Mouse (Mus musculus): ENCODE data around the gene Trim26. TPM values are rescaled to one million over a fixed set of nuclear protein-coding genes. Genes with fewer than 3 reads are reported as not detected.
A peak's percentile ranks its signal among the peaks of the same experiment; 100 is the strongest.
"Not testable (repeated sequence)": the region's sequence is repeated elsewhere in the genome, so short reads cannot be mapped to it uniquely, and the experiment has no call there.

Trim26 gene
- 45.2 to 61.6 TPM (median 45.5 TPM) in 3 replicates for total RNA-seq (2017)

- peak; percentile 98 for ATAC-seq (replicated peaks; ENCODE audit: insufficient number of reproducible peaks, low FRiP score, low TSS enrichment, poor library complexity, severe bottlenecking)
These were observed at the start of gene Trim26 for GRCm38 (mm10) chr17:36836874-36837647. TSS of gene Trim26 (plus strand) at chr17:36837134.

- no peak for ATAC-seq (replicated peaks; ENCODE audit: insufficient number of reproducible peaks, low FRiP score, low TSS enrichment, poor library complexity, severe bottlenecking)
These were observed 48.6 kb upstream of the Trim26 start for GRCm38 (mm10) chr17:36788351-36788750.

- peak; percentile 63; the same call in 1 of the 2 replicates for ATAC-seq (replicated peaks; ENCODE audit: insufficient number of reproducible peaks, low FRiP score, low TSS enrichment, poor library complexity, severe bottlenecking)
These were observed 48.1 kb upstream of the Trim26 start for GRCm38 (mm10) chr17:36788801-36789200.

- ATAC-seq (replicated peaks; ENCODE audit: insufficient number of reproducible peaks, low FRiP score, low TSS enrichment, poor library complexity, severe bottlenecking), result no peak
These were observed 37.4 kb upstream of the Trim26 start for GRCm38 (mm10) chr17:36799493-36799892.

- ATAC-seq (replicated peaks; ENCODE audit: insufficient number of reproducible peaks, low FRiP score, low TSS enrichment, poor library complexity, severe bottlenecking), result not testable (repeated sequence)
These were observed 36.9 kb upstream of the Trim26 start for GRCm38 (mm10) chr17:36799921-36800462.

- no peak for ATAC-seq (replicated peaks; ENCODE audit: insufficient number of reproducible peaks, low FRiP score, low TSS enrichment, poor library complexity, severe bottlenecking)
These were observed 25.1 kb upstream of the Trim26 start, which contains the start of gene H2-M10.6 for GRCm38 (mm10) chr17:36811871-36812270. TSS of gene H2-M10.6 (plus strand) at chr17:36812171.

- peak; percentile 72; the same call in 1 of the 2 replicates for ATAC-seq (replicated peaks; ENCODE audit: insufficient number of reproducible peaks, low FRiP score, low TSS enrichment, poor library complexity, severe bottlenecking)
These were observed 12.9 kb upstream of the Trim26 start for GRCm38 (mm10) chr17:36824005-36824404.

GRCm38 (mm10) chr17:36825525-36825924 lies 11.4 kb upstream of the Trim26 start:
- no peak for ATAC-seq (replicated peaks; ENCODE audit: insufficient number of reproducible peaks, low FRiP score, low TSS enrichment, poor library complexity, severe bottlenecking)

- peak; percentile 70; the same call in 1 of the 2 replicates for ATAC-seq (replicated peaks; ENCODE audit: insufficient number of reproducible peaks, low FRiP score, low TSS enrichment, poor library complexity, severe bottlenecking)
These were observed 10.9 kb upstream of the Trim26 start for GRCm38 (mm10) chr17:36826002-36826401.

GRCm38 (mm10) chr17:36828488-36828887 lies 8.4 kb upstream of the Trim26 start:
- ATAC-seq (replicated peaks; ENCODE audit: insufficient number of reproducible peaks, low FRiP score, low TSS enrichment, poor library complexity, severe bottlenecking), result no peak

- no peak for ATAC-seq (replicated peaks; ENCODE audit: insufficient number of reproducible peaks, low FRiP score, low TSS enrichment, poor library complexity, severe bottlenecking)
These were observed 6.5 kb upstream of the Trim26 start for GRCm38 (mm10) chr17:36830470-36830869.

GRCm38 (mm10) chr17:36832694-36833093 lies 4.2 kb upstream of the Trim26 start:
- no peak for ATAC-seq (replicated peaks; ENCODE audit: insufficient number of reproducible peaks, low FRiP score, low TSS enrichment, poor library complexity, severe bottlenecking)

GRCm38 (mm10) chr17:36835591-36836426 lies 1.1 kb upstream of the Trim26 start:
- ATAC-seq (replicated peaks; ENCODE audit: insufficient number of reproducible peaks, low FRiP score, low TSS enrichment, poor library complexity, severe bottlenecking), result no peak; the same call in 1 of the 2 replicates

- ATAC-seq (replicated peaks; ENCODE audit: insufficient number of reproducible peaks, low FRiP score, low TSS enrichment, poor library complexity, severe bottlenecking), result no peak; the same call in 1 of the 2 replicates
These were observed 514 bp upstream of the Trim26 start for GRCm38 (mm10) chr17:36836427-36836812.

- ATAC-seq (replicated peaks; ENCODE audit: insufficient number of reproducible peaks, low FRiP score, low TSS enrichment, poor library complexity, severe bottlenecking), result no peak
These were observed 2.1 kb downstream of the Trim26 start for GRCm38 (mm10) chr17:36839001-36839400.

GRCm38 (mm10) chr17:36839931-36840330 lies 3.0 kb downstream of the Trim26 start:
- ATAC-seq (replicated peaks; ENCODE audit: insufficient number of reproducible peaks, low FRiP score, low TSS enrichment, poor library complexity, severe bottlenecking), result no peak

- no peak for ATAC-seq (replicated peaks; ENCODE audit: insufficient number of reproducible peaks, low FRiP score, low TSS enrichment, poor library complexity, severe bottlenecking)
These were observed 4.1 kb downstream of the Trim26 start for GRCm38 (mm10) chr17:36840961-36841445.

- no peak for ATAC-seq (replicated peaks; ENCODE audit: insufficient number of reproducible peaks, low FRiP score, low TSS enrichment, poor library complexity, severe bottlenecking)
These were observed 6.8 kb downstream of the Trim26 start for GRCm38 (mm10) chr17:36843696-36844095.

GRCm38 (mm10) chr17:36844286-36844719 lies 7.4 kb downstream of the Trim26 start:
- ATAC-seq (replicated peaks; ENCODE audit: insufficient number of reproducible peaks, low FRiP score, low TSS enrichment, poor library complexity, severe bottlenecking), result no peak
